Mouse (Mus musculus) thymus, adult 2 months (tissue): ENCODE results near the gene Itga10.
A peak's percentile ranks its signal among the peaks of the same experiment; 100 is the strongest.

ENCODE experiments used
- CTCF ChIP-seq: fragments of 200-500 bp; IDR thresholded peaks from 2 replicates; pipeline ENCODE4 v1.5.1; 2012; ENCODE audit warnings: mild to moderate bottlenecking, control low read depth, low read length, moderate library complexity, borderline replicate concordance; ENCODE audit not compliant: control insufficient read depth, poor library complexity, insufficient read depth; ENCODE audit errors: extremely low read depth
- POLR2A ChIP-seq: fragments of 200-500 bp; IDR thresholded peaks from 2 replicates; pipeline ENCODE4 v1.6.1; 2012; ENCODE audit warnings: mild to moderate bottlenecking, low read length, control low read depth, moderate library complexity; ENCODE audit not compliant: control insufficient read depth, poor library complexity, insufficient read depth; ENCODE audit errors: extremely low read depth

GRCm38 (mm10) chr3:96704778-96705177, 59.4 kb downstream of the Itga10 start:
- TF ChIP-seq POLR2A: no peak
- TF ChIP-seq CTCF: peak; percentile 67; the same call in 1 of the 2 replicates
